Mouse (Mus musculus): ENCODE results near the gene Ddx6. TPM values are rescaled to one million over a fixed set of nuclear protein-coding genes. Genes with fewer than 3 reads are reported as not detected.
"Not testable (repeated sequence)": the region's sequence is repeated elsewhere in the genome, so short reads cannot be mapped to it uniquely, and the experiment has no call there.

Gene Ddx6
- 10.7 and 10.9 TPM in 2 replicates for polyA plus RNA-seq (2015; fragmentation: Nextera tagmentation; extraction: Ambion mirVana)

GRCm38 (mm10) chr9:44604779-44605615, at the start of gene Ddx6:
Ddx6 (plus strand) TSS chr9:44604892.
- H3K27ac ChIP-seq = peak within 1 kb of the TSS; percentile 100
- H3K4me3 ChIP-seq = peak within 1 kb of the TSS; percentile 100
- H3K9ac ChIP-seq = peak within 1 kb of the TSS; percentile 100
- peak; percentile 61 for ATAC-seq (replicated peaks; ENCODE audit: insufficient number of reproducible peaks, insufficient read depth, low FRiP score, low read depth)
- under 1% methylated on average over 58 of the region's 80 CpGs for WGBS
- peak within 1 kb of the TSS; percentile 87 for H3K4me2 ChIP-seq
- no peaks in the 10 kb centered on the region for H3K9me3 ChIP-seq (replicated peaks)
- peaks cover 30% of the 10 kb centered on the region for H3K4me1 ChIP-seq (replicated peaks)
- H3K36me3 ChIP-seq = peaks cover 23% of the 10 kb centered on the region
- no peaks in the 10 kb centered on the region for H3K27me3 ChIP-seq

- Histone ChIP-seq H3K9me3 (replicated peaks) (no peaks in the 10 kb centered on the region), H3K4me3 (no peak within 1 kb of the TSS), H3K36me3 (no peaks in the 10 kb centered on the region), H3K27me3 (no peaks in the 10 kb centered on the region), H3K9ac (no peak within 1 kb of the TSS), H3K4me2 (no peak within 1 kb of the TSS), H3K27ac (no peak within 1 kb of the TSS), H3K4me1 (replicated peaks) (no peaks in the 10 kb centered on the region)
- 51% methylated on average over 4 of the region's 4 CpGs for WGBS
- no peak for ATAC-seq (replicated peaks; ENCODE audit: insufficient number of reproducible peaks, insufficient read depth, low FRiP score, low read depth)
These were observed 43.1 kb upstream of the Ddx6 start, which contains the start of gene Cxcr5 for GRCm38 (mm10) chr9:44561597-44561996. Cxcr5 (minus strand) TSS chr9:44561877.

GRCm38 (mm10) chr9:44562936-44563335, 41.8 kb upstream of the Ddx6 start:
- Histone ChIP-seq H3K27me3 (no peaks in the 10 kb centered on the region), H3K4me3 (no peak overlapping the region), H3K27ac (no peak overlapping the region), H3K9me3 (replicated peaks) (no peaks in the 10 kb centered on the region), H3K4me2 (no peak overlapping the region), H3K36me3 (no peaks in the 10 kb centered on the region), H3K9ac (no peak overlapping the region), H3K4me1 (replicated peaks) (peaks cover 6% of the 10 kb centered on the region)
- 56% methylated on average over 12 of the region's 12 CpGs for WGBS
- no peak for ATAC-seq (replicated peaks; ENCODE audit: insufficient number of reproducible peaks, insufficient read depth, low FRiP score, low read depth)

- WGBS = 65% methylated on average over 6 of the region's 6 CpGs
- Histone ChIP-seq H3K27me3 (no peaks in the 10 kb centered on the region), H3K4me1 (replicated peaks) (peaks cover 8% of the 10 kb centered on the region), H3K36me3 (no peaks in the 10 kb centered on the region), H3K9ac (no peak overlapping the region), H3K9me3 (replicated peaks) (no peaks in the 10 kb centered on the region), H3K27ac (no peak overlapping the region), H3K4me2 (no peak overlapping the region), H3K4me3 (no peak overlapping the region)
- no peak for ATAC-seq (replicated peaks; ENCODE audit: insufficient number of reproducible peaks, insufficient read depth, low FRiP score, low read depth)
These were observed 39.3 kb upstream of the Ddx6 start for GRCm38 (mm10) chr9:44565367-44565766.

- no peaks in the 10 kb centered on the region for H3K27me3 ChIP-seq
- no peak; the same call in 1 of the 2 replicates for ATAC-seq (replicated peaks; ENCODE audit: insufficient number of reproducible peaks, insufficient read depth, low FRiP score, low read depth)
- H3K9ac ChIP-seq = no peak overlapping the region
- H3K36me3 ChIP-seq = no peaks in the 10 kb centered on the region
- H3K4me2 ChIP-seq = no peak overlapping the region; the same call in 1 of the 2 replicates
- 0 out of 2 replicates have a peak overlapping the region, but pooled peaks have one; percentile 40 for H3K27ac ChIP-seq
- 59% methylated on average over 9 of the region's 9 CpGs for WGBS
- peaks cover 8% of the 10 kb centered on the region for H3K4me1 ChIP-seq (replicated peaks)
- H3K4me3 ChIP-seq = no peak overlapping the region
- no peaks in the 10 kb centered on the region for H3K9me3 ChIP-seq (replicated peaks)
These were observed 37.2 kb upstream of the Ddx6 start for GRCm38 (mm10) chr9:44567338-44568082.

GRCm38 (mm10) chr9:44568083-44568455, 36.6 kb upstream of the Ddx6 start:
- Histone ChIP-seq H3K4me2 (no peak overlapping the region; the same call in 1 of the 2 replicates), H3K4me1 (replicated peaks) (peaks cover 8% of the 10 kb centered on the region), H3K4me3 (no peak overlapping the region), H3K27ac (0 out of 2 replicates have a peak overlapping the region, but pooled peaks have one; percentile 40), H3K36me3 (no peaks in the 10 kb centered on the region), H3K27me3 (no peaks in the 10 kb centered on the region), H3K9me3 (replicated peaks) (no peaks in the 10 kb centered on the region), H3K9ac (no peak overlapping the region)
- ATAC-seq (replicated peaks; ENCODE audit: insufficient number of reproducible peaks, insufficient read depth, low FRiP score, low read depth) = no peak
- WGBS = 46% methylated on average over 6 of the region's 7 CpGs

- no peaks in the 10 kb centered on the region for H3K36me3 ChIP-seq
- no peaks in the 10 kb centered on the region for H3K9me3 ChIP-seq (replicated peaks)
- 73% methylated on average over 12 of the region's 12 CpGs for WGBS
- H3K27ac ChIP-seq = no peak overlapping the region
- no peak overlapping the region for H3K4me3 ChIP-seq
- no peaks in the 10 kb centered on the region for H3K27me3 ChIP-seq
- no peak overlapping the region for H3K4me2 ChIP-seq
- H3K4me1 ChIP-seq (replicated peaks) = peaks cover 8% of the 10 kb centered on the region
- ATAC-seq (replicated peaks; ENCODE audit: insufficient number of reproducible peaks, insufficient read depth, low FRiP score, low read depth) = no peak
- H3K9ac ChIP-seq = no peak overlapping the region
These were observed 33.7 kb upstream of the Ddx6 start for GRCm38 (mm10) chr9:44570939-44571382.

- WGBS = 69% methylated on average over 4 of the region's 4 CpGs
- ATAC-seq (replicated peaks; ENCODE audit: insufficient number of reproducible peaks, insufficient read depth, low FRiP score, low read depth) = no peak
- Histone ChIP-seq H3K9ac (no peak overlapping the region), H3K4me2 (no peak overlapping the region), H3K27me3 (no peaks in the 10 kb centered on the region), H3K36me3 (no peaks in the 10 kb centered on the region), H3K27ac (no peak overlapping the region), H3K4me1 (replicated peaks) (no peaks in the 10 kb centered on the region), H3K4me3 (no peak overlapping the region), H3K9me3 (replicated peaks) (no peaks in the 10 kb centered on the region)
These were observed 31.4 kb upstream of the Ddx6 start for GRCm38 (mm10) chr9:44573306-44573705.

- Histone ChIP-seq H3K36me3 (no peaks in the 10 kb centered on the region), H3K4me3 (no peak overlapping the region), H3K9me3 (replicated peaks) (no peaks in the 10 kb centered on the region), H3K9ac (no peak overlapping the region), H3K27me3 (no peaks in the 10 kb centered on the region), H3K27ac (no peak overlapping the region), H3K4me1 (replicated peaks) (0 out of 2 replicates have a peak, but pooled peaks cover 4% of the 10 kb centered on the region), H3K4me2 (no peak overlapping the region)
- ATAC-seq (replicated peaks; ENCODE audit: insufficient number of reproducible peaks, insufficient read depth, low FRiP score, low read depth) = no peak
- whole genome bisulfite sequencing = 87% methylated on average over 2 of the region's 2 CpGs
These were observed 29.6 kb upstream of the Ddx6 start for GRCm38 (mm10) chr9:44575095-44575494.

GRCm38 (mm10) chr9:44576046-44576445, 28.6 kb upstream of the Ddx6 start:
- H3K27ac ChIP-seq; H3K4me1 ChIP-seq (replicated peaks); H3K9me3 ChIP-seq (replicated peaks); H3K36me3 ChIP-seq; H3K4me2 ChIP-seq; H3K27me3 ChIP-seq; H3K9ac ChIP-seq; H3K4me3 ChIP-seq; ATAC-seq (replicated peaks; ENCODE audit: insufficient number of reproducible peaks, insufficient read depth, low FRiP score, low read depth): not testable (repeated sequence)
- 87% methylated on average over 7 of the region's 7 CpGs for WGBS

GRCm38 (mm10) chr9:44579392-44579791, 25.3 kb upstream of the Ddx6 start:
- H3K9me3 ChIP-seq (replicated peaks) = no peaks in the 10 kb centered on the region
- H3K27ac ChIP-seq = no peak overlapping the region
- no peaks in the 10 kb centered on the region for H3K27me3 ChIP-seq
- no peaks in the 10 kb centered on the region for H3K36me3 ChIP-seq
- 15% methylated on average over 6 of the region's 6 CpGs for WGBS
- peak overlapping the region; percentile 17; the same call in 1 of the 2 replicates for H3K4me3 ChIP-seq
- 0 out of 2 replicates have a peak, but pooled peaks cover 6% of the 10 kb centered on the region for H3K4me1 ChIP-seq (replicated peaks)
- H3K4me2 ChIP-seq = peak overlapping the region; percentile 45
- no peak overlapping the region for H3K9ac ChIP-seq
- ATAC-seq (replicated peaks; ENCODE audit: insufficient number of reproducible peaks, insufficient read depth, low FRiP score, low read depth) = 0 out of 2 replicates have a peak, but pooled peaks have one; percentile 55
